Mouse (Mus musculus): Measurements from ENCODE around the gene Dgki. TPM values are rescaled to one million over a fixed set of nuclear protein-coding genes. Genes with fewer than 3 reads are reported as not detected.

The Dgki gene
- polyA plus RNA-seq, 1 experiment from 2014 or later, result 2.8 TPM

GRCm38 (mm10) chr6:36994329-36994728 lies 305.7 kb downstream of the Dgki start:
- WGBS, result 93% methylated on average over 5 of the region's 5 CpGs
- no peak overlapping the region for H3K4me2 ChIP-seq (ENCODE audit: low read depth)
- ATAC-seq (ENCODE audit: insufficient read depth, low FRiP score, low TSS enrichment) (no peak), DNase-seq (ENCODE audit: low spot score) (no peak)
- H3K36me3 ChIP-seq (ENCODE audit: control insufficient read depth, insufficient read depth, low read length), result no peaks in the 10 kb centered on the region
- no peak overlapping the region for H3K27ac ChIP-seq (ENCODE audit: low read depth, low read length)
- H3K4me3 ChIP-seq (ENCODE audit: low read depth, low read length), result no peak overlapping the region
- no peaks in the 10 kb centered on the region for H3K4me1 ChIP-seq (ENCODE audit: control insufficient read depth, insufficient read depth, low read length)
- no peak overlapping the region for H3K9ac ChIP-seq (ENCODE audit: low read length)
- H3K27me3 ChIP-seq (ENCODE audit: control insufficient read depth, insufficient read depth, low read length), result no peaks in the 10 kb centered on the region
- no peaks in the 10 kb centered on the region for H3K9me3 ChIP-seq (ENCODE audit: control insufficient read depth, low read length)

DNA sequence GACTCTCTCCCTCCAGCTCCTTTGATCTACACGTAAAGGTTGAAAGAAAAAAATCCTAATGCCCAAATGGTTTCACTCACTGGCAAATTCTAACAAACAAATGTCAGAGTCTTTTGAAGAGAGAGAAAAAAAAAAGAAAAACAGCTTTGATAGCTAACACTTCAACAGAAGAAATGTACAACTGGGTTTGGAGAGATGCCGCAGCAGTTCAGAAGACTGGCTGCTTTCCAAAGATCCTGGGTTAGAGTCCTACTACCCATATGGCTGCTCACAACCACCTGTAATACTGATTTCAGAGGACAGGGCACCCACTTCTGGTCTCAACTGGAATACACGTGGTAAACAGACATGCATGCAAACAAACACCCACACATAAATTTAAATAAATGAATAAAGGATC lies 309.8 kb downstream of the Dgki start:
- H3K4me2 ChIP-seq (ENCODE audit: low read depth), result no peak overlapping the region
- WGBS, result 59% methylated on average over 3 of the region's 3 CpGs
- H3K4me3 ChIP-seq (ENCODE audit: low read depth, low read length), result no peak overlapping the region
- H3K4me1 ChIP-seq (ENCODE audit: control insufficient read depth, insufficient read depth, low read length), result no peaks in the 10 kb centered on the region
- no peaks in the 10 kb centered on the region for H3K9me3 ChIP-seq (ENCODE audit: control insufficient read depth, low read length)
- no peak for ATAC-seq (ENCODE audit: insufficient read depth, low FRiP score, low TSS enrichment)
- H3K36me3 ChIP-seq (ENCODE audit: control insufficient read depth, insufficient read depth, low read length), result no peaks in the 10 kb centered on the region
- H3K27ac ChIP-seq (ENCODE audit: low read depth, low read length), result no peak overlapping the region
- no peaks in the 10 kb centered on the region for H3K27me3 ChIP-seq (ENCODE audit: control insufficient read depth, insufficient read depth, low read length)
- H3K9ac ChIP-seq (ENCODE audit: low read length), result no peak overlapping the region
- DNase-seq (ENCODE audit: low spot score), result no peak

- no peak overlapping the region for H3K4me3 ChIP-seq (ENCODE audit: low read depth, low read length)
- 90% methylated on average over 3 of the region's 3 CpGs for WGBS
- H3K9me3 ChIP-seq (ENCODE audit: control insufficient read depth, low read length), result no peaks in the 10 kb centered on the region
- no peak overlapping the region for H3K27ac ChIP-seq (ENCODE audit: low read depth, low read length)
- ATAC-seq (ENCODE audit: insufficient read depth, low FRiP score, low TSS enrichment) (no peak), DNase-seq (ENCODE audit: low spot score) (no peak)
- no peaks in the 10 kb centered on the region for H3K4me1 ChIP-seq (ENCODE audit: control insufficient read depth, insufficient read depth, low read length)
- no peak overlapping the region for H3K4me2 ChIP-seq (ENCODE audit: low read depth)
- H3K27me3 ChIP-seq (ENCODE audit: control insufficient read depth, insufficient read depth, low read length), result no peaks in the 10 kb centered on the region
- H3K36me3 ChIP-seq (ENCODE audit: control insufficient read depth, insufficient read depth, low read length), result no peaks in the 10 kb centered on the region
- no peak overlapping the region for H3K9ac ChIP-seq (ENCODE audit: low read length)
Observed at GRCm38 (mm10) chr6:36988800-36989199, 311.2 kb downstream of the Dgki start.

GRCm38 (mm10) chr6:36981646-36982045 lies 318.3 kb downstream of the Dgki start:
- H3K27ac ChIP-seq (ENCODE audit: low read depth, low read length), result no peak overlapping the region
- no peaks in the 10 kb centered on the region for H3K9me3 ChIP-seq (ENCODE audit: control insufficient read depth, low read length)
- H3K36me3 ChIP-seq (ENCODE audit: control insufficient read depth, insufficient read depth, low read length), result no peaks in the 10 kb centered on the region
- H3K4me3 ChIP-seq (ENCODE audit: low read depth, low read length), result no peak overlapping the region
- no peaks in the 10 kb centered on the region for H3K4me1 ChIP-seq (ENCODE audit: control insufficient read depth, insufficient read depth, low read length)
- H3K27me3 ChIP-seq (ENCODE audit: control insufficient read depth, insufficient read depth, low read length), result no peaks in the 10 kb centered on the region
- 79% methylated on average over 2 of the region's 2 CpGs for WGBS
- no peak overlapping the region for H3K4me2 ChIP-seq (ENCODE audit: low read depth)
- DNase-seq (ENCODE audit: low spot score), result no peak
- H3K9ac ChIP-seq (ENCODE audit: low read length), result no peak overlapping the region
- no peak for ATAC-seq (ENCODE audit: insufficient read depth, low FRiP score, low TSS enrichment)

- Histone ChIP-seq H3K9ac (ENCODE audit: low read length) (no peak overlapping the region), H3K27me3 (ENCODE audit: control insufficient read depth, insufficient read depth, low read length) (no peaks in the 10 kb centered on the region), H3K9me3 (ENCODE audit: control insufficient read depth, low read length) (no peaks in the 10 kb centered on the region), H3K4me2 (ENCODE audit: low read depth) (no peak overlapping the region), H3K27ac (ENCODE audit: low read depth, low read length) (no peak overlapping the region), H3K36me3 (ENCODE audit: control insufficient read depth, insufficient read depth, low read length) (no peaks in the 10 kb centered on the region), H3K4me1 (ENCODE audit: control insufficient read depth, insufficient read depth, low read length) (no peaks in the 10 kb centered on the region), H3K4me3 (ENCODE audit: low read depth, low read length) (no peak overlapping the region)
- 91% methylated on average over 5 of the region's 5 CpGs for WGBS
- ATAC-seq (ENCODE audit: insufficient read depth, low FRiP score, low TSS enrichment), result no peak
- no peak for DNase-seq (ENCODE audit: low spot score)
Observed at GRCm38 (mm10) chr6:36980475-36980874, 319.5 kb downstream of the Dgki start.

- Histone ChIP-seq H3K4me1 (ENCODE audit: control insufficient read depth, insufficient read depth, low read length) (no peaks in the 10 kb centered on the region), H3K9ac (ENCODE audit: low read length) (no peak overlapping the region), H3K4me3 (ENCODE audit: low read depth, low read length) (no peak overlapping the region), H3K27ac (ENCODE audit: low read depth, low read length) (no peak overlapping the region), H3K27me3 (ENCODE audit: control insufficient read depth, insufficient read depth, low read length) (no peaks in the 10 kb centered on the region), H3K9me3 (ENCODE audit: control insufficient read depth, low read length) (no peaks in the 10 kb centered on the region), H3K4me2 (ENCODE audit: low read depth) (no peak overlapping the region), H3K36me3 (ENCODE audit: control insufficient read depth, insufficient read depth, low read length) (no peaks in the 10 kb centered on the region)
- 85% methylated on average over 1 of the region's 1 CpGs for WGBS
- DNase-seq (ENCODE audit: low spot score), result no peak
- ATAC-seq (ENCODE audit: insufficient read depth, low FRiP score, low TSS enrichment), result no peak
Observed at GRCm38 (mm10) chr6:36978176-36978575, 321.8 kb downstream of the Dgki start.

- ATAC-seq (ENCODE audit: insufficient read depth, low FRiP score, low TSS enrichment) (no peak), DNase-seq (ENCODE audit: low spot score) (no peak)
- Histone ChIP-seq H3K4me1 (ENCODE audit: control insufficient read depth, insufficient read depth, low read length) (no peaks in the 10 kb centered on the region), H3K9ac (ENCODE audit: low read length) (no peak overlapping the region), H3K9me3 (ENCODE audit: control insufficient read depth, low read length) (no peaks in the 10 kb centered on the region), H3K27me3 (ENCODE audit: control insufficient read depth, insufficient read depth, low read length) (no peaks in the 10 kb centered on the region), H3K27ac (ENCODE audit: low read depth, low read length) (no peak overlapping the region), H3K36me3 (ENCODE audit: control insufficient read depth, insufficient read depth, low read length) (no peaks in the 10 kb centered on the region), H3K4me3 (ENCODE audit: low read depth, low read length) (no peak overlapping the region), H3K4me2 (ENCODE audit: low read depth) (no peak overlapping the region)
- WGBS, result 87% methylated on average over 9 of the region's 9 CpGs
Observed at GRCm38 (mm10) chr6:36973096-36973495, 326.9 kb downstream of the Dgki start.

- Histone ChIP-seq H3K36me3 (ENCODE audit: control insufficient read depth, insufficient read depth, low read length) (no peaks in the 10 kb centered on the region), H3K9me3 (ENCODE audit: control insufficient read depth, low read length) (no peaks in the 10 kb centered on the region), H3K4me2 (ENCODE audit: low read depth) (no peak overlapping the region), H3K9ac (ENCODE audit: low read length) (no peak overlapping the region), H3K27me3 (ENCODE audit: control insufficient read depth, insufficient read depth, low read length) (no peaks in the 10 kb centered on the region), H3K4me1 (ENCODE audit: control insufficient read depth, insufficient read depth, low read length) (no peaks in the 10 kb centered on the region), H3K4me3 (ENCODE audit: low read depth, low read length) (no peak overlapping the region), H3K27ac (ENCODE audit: low read depth, low read length) (no peak overlapping the region)
- no peak for DNase-seq (ENCODE audit: low spot score)
- WGBS, result 62% methylated on average over 1 of the region's 1 CpGs
- ATAC-seq (ENCODE audit: insufficient read depth, low FRiP score, low TSS enrichment), result no peak
Observed at GRCm38 (mm10) chr6:36972494-36972893, 327.5 kb downstream of the Dgki start.

DNA sequence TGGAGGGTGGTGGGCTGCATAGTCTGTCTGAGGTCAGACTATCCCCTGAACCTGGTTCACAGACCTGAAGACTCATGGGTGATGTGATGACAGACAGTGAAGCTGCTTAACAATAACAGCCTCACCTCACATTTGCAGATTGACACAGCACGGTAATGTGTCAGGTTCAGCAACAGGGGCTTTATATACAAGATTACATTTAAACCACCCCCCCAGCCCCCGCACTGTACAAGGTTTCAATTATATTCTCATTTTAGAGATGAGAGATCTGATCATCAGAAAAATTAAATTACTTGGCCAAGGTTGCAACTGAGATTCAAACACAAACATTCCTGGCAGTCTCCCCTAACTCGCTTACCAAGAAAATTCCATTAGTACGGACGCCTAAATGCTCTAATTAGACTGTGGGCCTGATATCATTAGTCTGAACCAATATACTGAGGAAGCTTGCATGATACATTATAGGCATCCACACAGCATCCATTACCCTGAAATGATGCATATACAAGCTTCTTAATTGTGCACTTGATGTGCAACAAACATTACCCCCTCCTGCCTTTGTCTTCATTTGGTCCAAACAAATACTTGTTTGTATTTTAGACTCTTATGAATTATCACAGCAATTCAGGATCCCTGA lies 330.6 kb downstream of the Dgki start:
- H3K4me1 ChIP-seq (ENCODE audit: control insufficient read depth, insufficient read depth, low read length), result no peaks in the 10 kb centered on the region
- no peak overlapping the region for H3K4me2 ChIP-seq (ENCODE audit: low read depth)
- H3K9ac ChIP-seq (ENCODE audit: low read length), result no peak overlapping the region
- ATAC-seq (ENCODE audit: insufficient read depth, low FRiP score, low TSS enrichment) (no peak), DNase-seq (ENCODE audit: low spot score) (no peak)
- H3K36me3 ChIP-seq (ENCODE audit: control insufficient read depth, insufficient read depth, low read length), result no peaks in the 10 kb centered on the region
- no peak overlapping the region for H3K4me3 ChIP-seq (ENCODE audit: low read depth, low read length)
- H3K27me3 ChIP-seq (ENCODE audit: control insufficient read depth, insufficient read depth, low read length), result no peaks in the 10 kb centered on the region
- H3K27ac ChIP-seq (ENCODE audit: low read depth, low read length), result no peak overlapping the region
- H3K9me3 ChIP-seq (ENCODE audit: control insufficient read depth, low read length), result no peaks in the 10 kb centered on the region
- WGBS, result 89% methylated on average over 5 of the region's 5 CpGs

All from neural tube, embryonic 11.5 days (tissue).